Mouse (Mus musculus) intestine, postnatal 0 days (tissue): ENCODE measurements around the gene Ctu1. TPM values are rescaled to one million over a fixed set of nuclear protein-coding genes. Genes with fewer than 3 reads are reported as not detected.

ENCODE experiments used
- ATAC-seq: fragments of 200-750 bp; cut with Nextera tagmentation; 2 replicates; pipeline ENCODE4 v1.8.0; 2017; ENCODE audit warnings: mild to moderate bottlenecking, moderate TSS enrichment, moderate library complexity
- H3K27ac ChIP-seq: fragments of 300-500 bp; sonication (generic); 2 replicates; pipeline ENCODE4 v1.5.1; 2014; ENCODE audit warnings: mild to moderate bottlenecking, low read depth, low read length, moderate library complexity
- H3K27me3 ChIP-seq: fragments of 300-500 bp; sonication (generic); replicated peaks from 2 replicates; pipeline ENCODE4 v1.6.1; 2014; ENCODE audit warnings: low read length, mixed read lengths; ENCODE audit not compliant: control insufficient read depth, insufficient read depth
- H3K36me3 ChIP-seq: fragments of 300-500 bp; sonication (generic); 2 replicates; pipeline ENCODE4 v1.6.1; 2014; ENCODE audit warnings: mild to moderate bottlenecking, moderate library complexity; ENCODE audit not compliant: control insufficient read depth, insufficient read depth
- H3K4me1 ChIP-seq: fragments of 300-500 bp; sonication (generic); replicated peaks from 2 replicates; pipeline ENCODE4 v1.6.1; 2014; ENCODE audit warnings: antibody characterized with exemption, low read length, mixed read lengths; ENCODE audit not compliant: control insufficient read depth, insufficient read depth
- H3K4me2 ChIP-seq: fragments of 300-500 bp; sonication (generic); replicated peaks from 2 replicates; pipeline ENCODE4 v1.6.1; 2014; ENCODE audit warnings: low read depth, mild to moderate bottlenecking, moderate library complexity
- H3K4me3 ChIP-seq: fragments of 300-500 bp; sonication (generic); 2 replicates; pipeline ENCODE4 v1.5.1; 2014; ENCODE audit warnings: low read depth, low read length
- H3K9ac ChIP-seq: fragments of 300-500 bp; sonication (generic); 2 replicates; pipeline ENCODE4 v1.6.1; 2014; ENCODE audit warnings: mild to moderate bottlenecking, low read depth, low read length
- H3K9me3 ChIP-seq: fragments of 300-500 bp; sonication (generic); 2 replicates; pipeline ENCODE4 v1.6.1; 2016; ENCODE audit warnings: mixed run types; ENCODE audit not compliant: control insufficient read depth
- CTCF ChIP-seq: sonication (generic); IDR thresholded peaks from 2 replicates; pipeline ENCODE4 v1.5.1; 2016; ENCODE audit warnings: low read depth, mild to moderate bottlenecking, control low read depth, antibody characterized with exemption, moderate library complexity
- WGBS: fragments of 180-500 bp; shearing (Covaris S2); extraction: QIAGEN DNeasy Blood & Tissue Kit; methylation state at CpG from one replicate; pipeline ENCODE4 v1.1.7; 2014; 5-methylcytosine and 5-hydroxymethylcytosine counted together
- polyA plus RNA-seq: library from polyadenylated mRNA; unstranded; fragments of >200 nt; fragmentation: Nextera tagmentation; extraction: Ambion mirVana; gene quantifications from 2 replicates; pipeline ENCODE4 v1.2.1, GENCODE M21; 2015

Gene Ctu1
- polyA plus RNA-seq, 1 experiment from 2014 or later: 5.8 TPM

DNA sequence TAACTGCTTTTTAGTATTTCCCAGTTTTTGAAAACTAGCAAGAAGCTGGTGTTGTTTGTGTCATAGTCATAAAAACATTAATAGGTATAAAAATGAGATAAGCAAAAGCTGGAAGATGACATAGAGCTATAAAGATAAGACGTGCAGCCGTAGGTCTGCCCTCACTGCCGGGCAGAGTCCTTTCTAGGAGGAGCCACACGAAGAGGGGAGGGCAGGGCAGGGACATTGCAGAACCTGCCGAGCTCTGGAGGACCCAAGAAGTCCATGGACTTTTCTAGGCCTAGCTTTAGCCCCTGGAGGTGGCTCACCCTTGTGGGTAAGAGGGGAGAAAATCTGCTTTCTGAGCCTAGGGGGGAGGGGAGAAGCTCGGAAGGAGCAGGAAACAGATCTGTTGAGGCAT lies 37.3 kb upstream of the Ctu1 start, which contains the start of gene Ceacam18:
Ceacam18 (plus strand) TSS at position 208 of the 400 bp plus-strand sequence.
- 29% methylated on average over 6 of the region's 6 CpGs for WGBS
- Histone ChIP-seq H3K9ac (no peak within 1 kb of the TSS), H3K9me3 (no peaks in the 10 kb centered on the region), H3K4me3 (peak within 1 kb of the TSS; percentile 21; the same call in 1 of the 2 replicates), H3K4me1 (peaks cover 6% of the 10 kb centered on the region; the same call in 1 of the 2 replicates), H3K4me2 (peak within 1 kb of the TSS; percentile 48), H3K27me3 (no peaks in the 10 kb centered on the region), H3K27ac (peak within 1 kb of the TSS; percentile 60), H3K36me3 (no peaks in the 10 kb centered on the region)
- TF ChIP-seq CTCF: 0 out of 2 replicates have a peak, but pooled peaks have one; percentile 16
- ATAC-seq: peak; percentile 97

DNA sequence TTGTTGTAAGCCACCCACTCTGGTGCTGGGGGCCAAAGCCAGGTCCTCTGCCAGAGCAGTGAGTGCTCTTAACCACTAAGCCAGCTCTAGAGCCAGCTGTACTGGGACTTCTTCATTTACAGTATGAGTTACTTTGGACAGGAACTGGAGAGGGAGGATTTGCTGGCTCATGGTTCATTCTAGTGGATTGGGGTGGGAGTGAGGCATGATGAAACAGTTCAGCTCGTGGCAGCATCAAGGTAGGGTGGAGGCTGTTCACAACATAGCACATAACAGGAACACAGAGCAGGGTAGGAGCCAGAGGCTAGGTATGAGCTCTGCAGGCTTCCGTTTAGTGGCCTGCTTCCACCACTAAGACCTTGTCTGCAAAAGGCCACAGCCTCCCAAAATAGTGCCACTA lies 35.6 kb upstream of the Ctu1 start:
- Histone ChIP-seq H3K4me2 (peak overlapping the region; percentile 32), H3K9me3 (no peaks in the 10 kb centered on the region), H3K27me3 (no peaks in the 10 kb centered on the region), H3K9ac (no peak overlapping the region), H3K27ac (no peak overlapping the region), H3K4me3 (no peak overlapping the region), H3K36me3 (no peaks in the 10 kb centered on the region), H3K4me1 (peaks cover 6% of the 10 kb centered on the region; the same call in 1 of the 2 replicates)
- no peak for ATAC-seq
- TF ChIP-seq CTCF: no peak
- WGBS: 45% methylated on average over 2 of the region's 2 CpGs

DNA sequence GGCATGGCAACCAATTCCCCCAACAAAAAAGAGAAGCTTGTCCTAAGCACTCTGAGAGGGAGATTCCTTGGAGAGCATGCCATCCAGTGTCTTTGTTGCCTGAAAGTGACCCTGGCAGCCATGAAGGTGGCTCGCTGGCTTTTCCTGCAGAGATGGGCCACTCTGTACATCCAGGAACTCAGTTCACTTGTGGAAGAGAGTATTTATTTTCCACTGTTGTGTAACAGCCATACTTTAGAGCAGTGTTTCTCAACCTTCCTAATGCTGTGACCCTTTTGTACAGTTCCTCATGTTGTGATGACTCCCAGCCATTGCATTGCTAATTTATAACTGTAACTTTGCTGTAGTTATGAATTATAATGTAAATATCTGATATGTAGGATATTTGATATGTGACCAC lies 34.7 kb upstream of the Ctu1 start:
- Histone ChIP-seq H3K4me3 (no peak overlapping the region), H3K4me1 (peaks cover 6% of the 10 kb centered on the region; the same call in 1 of the 2 replicates), H3K27ac (no peak overlapping the region), H3K4me2 (no peak overlapping the region), H3K36me3 (no peaks in the 10 kb centered on the region), H3K9me3 (no peaks in the 10 kb centered on the region), H3K27me3 (no peaks in the 10 kb centered on the region), H3K9ac (no peak overlapping the region)
- TF ChIP-seq CTCF: no peak
- ATAC-seq: no peak
- WGBS: 80% methylated on average over 1 of the region's 1 CpGs

DNA sequence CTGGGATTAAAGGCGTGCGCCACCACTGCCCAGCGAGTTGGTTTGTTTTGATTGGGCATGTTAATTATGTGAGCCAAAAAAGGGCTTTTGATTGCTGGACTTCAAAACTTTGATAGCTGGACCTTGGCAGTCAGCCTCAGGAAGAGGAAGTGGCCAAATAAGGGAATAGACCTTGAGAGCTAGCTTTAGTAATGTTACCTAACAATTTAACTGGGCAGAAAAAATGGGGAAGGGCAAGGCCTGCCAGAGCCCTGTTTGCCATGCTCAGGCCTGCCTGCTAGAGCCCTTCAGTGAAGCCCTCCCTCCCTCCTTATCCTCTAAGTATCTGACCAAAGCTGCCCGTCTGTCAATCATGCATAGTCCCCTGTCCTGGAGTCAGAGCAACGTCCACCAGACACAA lies 29.2 kb upstream of the Ctu1 start:
- no peak for ATAC-seq
- Histone ChIP-seq H3K4me3 (no peak overlapping the region), H3K9ac (no peak overlapping the region), H3K4me2 (no peak overlapping the region), H3K27ac (no peak overlapping the region), H3K27me3 (no peaks in the 10 kb centered on the region), H3K9me3 (no peaks in the 10 kb centered on the region), H3K36me3 (no peaks in the 10 kb centered on the region), H3K4me1 (no peaks in the 10 kb centered on the region)
- no peak for TF ChIP-seq CTCF
- WGBS: 81% methylated on average over 5 of the region's 5 CpGs

DNA sequence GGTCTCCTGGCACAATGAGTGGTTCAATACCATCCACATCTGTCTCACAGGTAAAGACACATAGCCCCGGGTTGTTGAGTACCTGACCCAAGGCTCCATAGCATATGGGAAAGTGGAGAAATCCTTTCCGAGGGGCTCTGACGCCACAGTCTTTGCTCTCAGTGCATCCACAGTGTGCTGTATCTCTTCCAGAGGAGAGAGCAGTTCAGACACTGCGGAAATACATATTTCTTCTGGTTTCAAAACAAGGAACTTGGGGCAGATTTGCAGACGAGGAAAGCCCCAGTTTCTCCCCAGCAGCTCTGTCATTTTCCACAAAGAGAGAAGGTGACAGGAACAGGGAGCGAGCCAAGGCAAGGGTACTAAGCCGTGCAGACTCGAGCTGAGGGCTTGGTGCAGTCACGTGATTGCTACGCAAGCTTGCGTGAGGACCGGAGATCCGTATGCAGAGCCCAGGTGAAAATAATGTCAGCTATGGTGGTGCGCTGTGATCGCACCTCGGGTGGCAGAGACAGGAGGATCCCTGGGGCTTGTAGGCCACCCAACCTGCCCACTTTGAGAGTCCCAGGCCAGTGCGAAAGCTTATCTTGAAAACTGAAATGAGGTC lies 28.7 kb upstream of the Ctu1 start:
- Histone ChIP-seq H3K9me3 (no peaks in the 10 kb centered on the region), H3K4me1 (no peaks in the 10 kb centered on the region), H3K4me2 (no peak overlapping the region), H3K27me3 (no peaks in the 10 kb centered on the region), H3K27ac (no peak overlapping the region), H3K9ac (no peak overlapping the region), H3K4me3 (no peak overlapping the region), H3K36me3 (no peaks in the 10 kb centered on the region)
- 83% methylated on average over 17 of the region's 17 CpGs for WGBS
- no peak for TF ChIP-seq CTCF
- no peak for ATAC-seq

DNA sequence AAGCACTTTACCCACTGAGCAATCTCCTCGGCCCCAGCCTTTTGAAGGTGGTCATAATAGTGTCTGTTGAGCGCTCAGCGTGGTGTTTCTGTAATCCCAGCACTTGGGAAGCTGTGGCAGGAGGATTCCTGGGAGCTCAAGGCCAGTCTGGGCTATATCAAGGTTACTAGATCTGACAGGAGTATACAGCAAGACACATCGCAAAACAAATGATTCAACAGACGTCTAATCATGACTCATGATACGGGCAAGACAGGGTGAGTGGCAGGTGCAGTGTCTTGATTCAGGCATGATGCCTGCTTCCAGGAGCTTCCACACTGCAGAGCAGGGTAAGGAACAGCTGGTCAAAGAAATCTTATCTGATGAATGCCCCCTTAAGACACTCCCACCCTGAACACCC lies 19.1 kb upstream of the Ctu1 start:
- Histone ChIP-seq H3K9ac (no peak overlapping the region), H3K27me3 (no peaks in the 10 kb centered on the region), H3K4me1 (no peaks in the 10 kb centered on the region), H3K4me3 (no peak overlapping the region), H3K9me3 (no peaks in the 10 kb centered on the region), H3K27ac (no peak overlapping the region), H3K36me3 (no peaks in the 10 kb centered on the region), H3K4me2 (no peak overlapping the region)
- no peak for ATAC-seq
- TF ChIP-seq CTCF: no peak
- 87% methylated on average over 6 of the region's 6 CpGs for WGBS

DNA sequence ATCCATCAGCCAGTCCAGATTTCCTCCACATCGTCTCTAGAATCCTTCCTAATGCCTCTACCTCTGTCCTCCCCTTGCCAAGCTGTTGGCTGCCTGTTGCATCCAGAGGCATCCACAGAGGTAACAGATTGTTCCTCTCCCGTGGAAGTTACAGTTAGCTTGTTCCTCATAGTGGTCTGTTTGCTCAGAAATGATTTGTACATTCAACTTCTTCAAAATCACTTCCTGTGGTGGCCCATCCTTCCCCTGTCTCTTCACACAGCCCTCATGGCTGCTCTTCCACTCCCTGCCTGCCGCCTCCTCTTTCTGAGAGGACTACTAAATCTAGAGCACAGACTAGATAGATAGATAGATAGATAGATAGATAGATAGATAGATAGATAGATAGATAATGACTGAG lies 17.3 kb upstream of the Ctu1 start:
- Histone ChIP-seq H3K9ac (no peak overlapping the region), H3K9me3 (no peaks in the 10 kb centered on the region), H3K36me3 (no peaks in the 10 kb centered on the region), H3K4me1 (no peaks in the 10 kb centered on the region), H3K4me3 (no peak overlapping the region), H3K27ac (no peak overlapping the region), H3K4me2 (no peak overlapping the region), H3K27me3 (no peaks in the 10 kb centered on the region)
- ATAC-seq: no peak
- WGBS: 69% methylated on average over 3 of the region's 3 CpGs
- no peak for TF ChIP-seq CTCF
